Mouse (Mus musculus) adrenal gland, postnatal 4 days (tissue): Measurements from ENCODE around the gene Zfp704. TPM values are rescaled to one million over a fixed set of nuclear protein-coding genes. Genes with fewer than 3 reads are reported as not detected.

Experiments
- DNase-seq, 2 experiments: peaks; one replicate each; pipeline ENCODE4 v3.0.0; 2021 to 2022; ENCODE audit warnings: low spot score in 2 of 2, mixed read lengths in 2 of 2
- total RNA-seq, 2 experiments: library from RNA; stranded (reverse); gene quantifications; 2 replicates each; pipeline ENCODE4 v1.2.3; 2021

Zfp704 gene
- total RNA-seq, 2 experiments from 2014 or later, result 29.1 to 34.6 TPM

GRCm38 (mm10) chr3:9520051-9520727 lies 89.7 kb downstream of the Zfp704 start:
- DNase-seq, result peak; percentile 24 to 26

GRCm38 (mm10) chr3:9519491-9519890 lies 90.4 kb downstream of the Zfp704 start:
- DNase-seq, result no peak

- no peak for DNase-seq
Measured at GRCm38 (mm10) chr3:9518936-9519335, 90.9 kb downstream of the Zfp704 start.

GRCm38 (mm10) chr3:9516119-9516855 lies 93.6 kb downstream of the Zfp704 start:
- DNase-seq, result no peak

GRCm38 (mm10) chr3:9515527-9515926 lies 94.4 kb downstream of the Zfp704 start:
- no peak for DNase-seq

- DNase-seq, result no peak
Measured at GRCm38 (mm10) chr3:9513703-9514110, 96.2 kb downstream of the Zfp704 start.

GRCm38 (mm10) chr3:9512199-9512598 lies 97.7 kb downstream of the Zfp704 start:
- no peak for DNase-seq

- DNase-seq, result no peak
Measured at GRCm38 (mm10) chr3:9505692-9506211, 104.1 kb downstream of the Zfp704 start.

GRCm38 (mm10) chr3:9504371-9504770 lies 105.5 kb downstream of the Zfp704 start:
- no peak for DNase-seq

- peak; percentile 58 to 73 for DNase-seq
Measured at GRCm38 (mm10) chr3:9500725-9501124, 109.2 kb downstream of the Zfp704 start.

GRCm38 (mm10) chr3:9499994-9500553 lies 109.8 kb downstream of the Zfp704 start:
- no peak for DNase-seq

GRCm38 (mm10) chr3:9499489-9499888 lies 110.4 kb downstream of the Zfp704 start:
- DNase-seq, result no peak

- DNase-seq, result no peak
Measured at GRCm38 (mm10) chr3:9497260-9497659, 112.6 kb downstream of the Zfp704 start.

- no peak for DNase-seq
Measured at GRCm38 (mm10) chr3:9491766-9492283, 118.1 kb downstream of the Zfp704 start.

GRCm38 (mm10) chr3:9487644-9488043 lies 122.2 kb downstream of the Zfp704 start:
- DNase-seq, result no peak

GRCm38 (mm10) chr3:9485506-9485905 lies 124.4 kb downstream of the Zfp704 start:
- DNase-seq, result no peak

- no peak for DNase-seq
Measured at GRCm38 (mm10) chr3:9481956-9482355, 127.9 kb downstream of the Zfp704 start.

- DNase-seq, result no peak
Measured at GRCm38 (mm10) chr3:9481358-9481757, 128.5 kb downstream of the Zfp704 start.

- no peak for DNase-seq
Measured at GRCm38 (mm10) chr3:9480936-9481335, 128.9 kb downstream of the Zfp704 start.

GRCm38 (mm10) chr3:9477386-9477785 lies 132.5 kb downstream of the Zfp704 start:
- DNase-seq, result no peak

GRCm38 (mm10) chr3:9476336-9476735 lies 133.5 kb downstream of the Zfp704 start:
- DNase-seq, result no peak

- DNase-seq, result no peak
Measured at GRCm38 (mm10) chr3:9475501-9475900, 134.4 kb downstream of the Zfp704 start.
